8 mouse cellular contexts compared by ENCODE assay signal in genomic region chr4:116995131-116995797, GRCm38 (mm10). TPM values are rescaled to one million over a fixed set of nuclear protein-coding genes. Genes with fewer than 3 reads are reported as not detected.
A peak's percentile ranks its signal among the peaks of the same experiment; 100 is the strongest.
DNase-seq lines count a peak whose midpoint lies in the region; TF ChIP-seq lines count a peak whose summit lies in the region.

Hectd3 (plus strand) TSS chr4:116995317.

- TF ChIP-seq POLR2A in small intestine, adult 2 months (IDR thresholded peaks at IDR 0.05; ENCODE audit: low read depth, low read length), result peak; percentile 56; the same call in 1 of the 2 replicates

- under 1% methylated on average over 58 of the region's 58 CpGs for WGBS in small intestine, adult 2 months

- H3K27me3 ChIP-seq in small intestine, adult 2 months (ENCODE audit: control insufficient read depth, insufficient read depth, low read length), result no peaks in the 10 kb centered on the region

- no peak for TF ChIP-seq CTCF in small intestine, adult 2 months (IDR thresholded peaks at IDR 0.05; ENCODE audit: extremely low read depth, insufficient read length, insufficient replicate concordance, low read depth, low read length)

- peak within 1 kb of the TSS; percentile 96 for H3K27ac ChIP-seq in small intestine, adult 2 months (ENCODE audit: insufficient read depth, low read depth, low read length)

- H3K4me1 ChIP-seq in small intestine, adult 2 months (ENCODE audit: control insufficient read depth, insufficient read depth, insufficient read length, low read length), result peaks cover 12% of the 10 kb centered on the region

- intact Hi-C loops in left cerebral cortex, postnatal 36 days (cut with DNase I), result loop anchor here (5.0 to 10.0 kb wide), 2 partner anchors 142 to 270 kb away; partner anchors contain the start of gene Tesk2

- peak within 1 kb of the TSS; percentile 91 for H3K4me3 ChIP-seq in small intestine, adult 2 months (ENCODE audit: low read depth, low read length)

- peak; percentile 37 to 60 for DNase-seq in left cerebral cortex, adult 18-20 months (ENCODE audit: low spot score in 2 of 2)
- DNase-seq in left cerebral cortex, adult 11 months (ENCODE audit: low spot score), result no peak
- DNase-seq in cerebellum, postnatal 36 days, result peak; percentile 60 to 67
- DNase-seq in gastrocnemius, postnatal 25 days, result peak; percentile 61
- peak; percentile 82 for DNase-seq in induced T-regulatory cell, adult 2 months (ENCODE audit: low read depth)
- DNase-seq in left cerebral cortex, postnatal 36 days (ENCODE audit: low spot score in 2 of 2), result peak; percentile 63
- peak; percentile 72 for DNase-seq in mesoderm, embryonic 11.5 days (ENCODE audit: low read depth, low spot score)

- H3K36me3 ChIP-seq in small intestine, adult 2 months (ENCODE audit: control insufficient read depth, insufficient read depth, low read length), result peaks cover 30% of the 10 kb centered on the region

RNA-seq across cellular contexts. Expression of gene Hectd3, which starts in this region (rescaled TPM):
- 10 to 100 TPM; 39.4 to 46.0 TPM for total RNA-seq in left cerebral cortex, adult 18-20 months (2021)
- 10 to 100 TPM; 13.1 to 14.7 TPM for total RNA-seq in gastrocnemius, postnatal 25 days (2021)
- total RNA-seq in left cerebral cortex, postnatal 36 days (2021), result 10 to 100 TPM; 41.5 to 45.7 TPM
- polyA plus RNA-seq in small intestine, adult 2 months (2012; rRNA removed), result 68.8 and 261 TPM in 2 replicates
